Mouse (Mus musculus) stomach, embryonic 14.5 days (tissue): ENCODE measurements around the gene Eif5a. TPM values are rescaled to one million over a fixed set of nuclear protein-coding genes. Genes with fewer than 3 reads are reported as not detected.

Experiments
- ATAC-seq: fragments of 200-750 bp; cut with Nextera tagmentation; 2 replicates; pipeline ENCODE4 v1.8.0; 2017; ENCODE audit warnings: low read depth, moderate TSS enrichment; ENCODE audit not compliant: insufficient number of reproducible peaks, insufficient read depth, low FRiP score
- H3K27ac ChIP-seq: fragments of 300-500 bp; sonication (generic); 2 replicates; pipeline ENCODE4 v1.5.1; 2014; ENCODE audit warnings: mild to moderate bottlenecking, low read length, moderate library complexity, mixed read lengths
- H3K27me3 ChIP-seq: fragments of 300-500 bp; sonication (generic); 2 replicates; pipeline ENCODE4 v1.6.1; 2014; ENCODE audit warnings: low read length, control low read depth, mixed read lengths; ENCODE audit not compliant: control insufficient read depth, insufficient read depth
- H3K36me3 ChIP-seq: fragments of 300-500 bp; sonication (generic); 2 replicates; pipeline ENCODE4 v1.6.1; 2014; ENCODE audit warnings: mild to moderate bottlenecking, control low read depth, low read length, moderate library complexity, mixed read lengths; ENCODE audit not compliant: control insufficient read depth, insufficient read depth
- H3K4me1 ChIP-seq: fragments of 300-500 bp; sonication (generic); 2 replicates; pipeline ENCODE4 v1.6.1; 2014; ENCODE audit warnings: low read length, control low read depth, mixed read lengths; ENCODE audit not compliant: control insufficient read depth, insufficient read depth
- H3K4me2 ChIP-seq: fragments of 300-500 bp; sonication (generic); replicated peaks from 2 replicates; pipeline ENCODE4 v1.6.1; 2014; ENCODE audit warnings: low read depth, low read length, control low read depth
- H3K4me3 ChIP-seq: fragments of 300-500 bp; sonication (generic); 2 replicates; pipeline ENCODE4 v1.5.1; 2014; ENCODE audit warnings: low read depth, low read length, control low read depth
- H3K9ac ChIP-seq: fragments of 300-500 bp; sonication (generic); replicated peaks from 2 replicates; pipeline ENCODE4 v1.6.1; 2014; ENCODE audit warnings: low read depth, mild to moderate bottlenecking, control low read depth, low read length, moderate library complexity, mixed read lengths
- H3K9me3 ChIP-seq: fragments of 300-500 bp; sonication (generic); 2 replicates; pipeline ENCODE4 v1.6.1; 2016; ENCODE audit warnings: low read depth, low read length, control low read depth; ENCODE audit not compliant: control insufficient read depth
- WGBS: fragments of 180-500 bp; shearing (Covaris S2); extraction: QIAGEN DNeasy Blood & Tissue Kit; methylation state at CpG from one replicate; pipeline ENCODE4 v1.1.7; 2014; 5-methylcytosine and 5-hydroxymethylcytosine counted together
- polyA plus RNA-seq: library from polyadenylated mRNA; unstranded; fragments of >200 nt; fragmentation: Nextera tagmentation; extraction: Ambion mirVana; gene quantifications from 2 replicates; pipeline ENCODE4 v1.2.1, GENCODE M21; 2014

Gene Eif5a
- polyA plus RNA-seq, 1 experiment from 2014 or later = 1,510 TPM

- Histone ChIP-seq H3K9ac (peak overlapping the region; percentile 28; the same call in 1 of the 2 replicates), H3K4me1 (no peaks in the 10 kb centered on the region; the same call in 1 of the 2 replicates), H3K4me3 (peak overlapping the region; percentile 46), H3K4me2 (peak overlapping the region; percentile 55), H3K27me3 (no peaks in the 10 kb centered on the region), H3K36me3 (peaks cover 17% of the 10 kb centered on the region), H3K9me3 (no peaks in the 10 kb centered on the region), H3K27ac (peak overlapping the region; percentile 77)
- ATAC-seq = peak; percentile 34; the same call in 1 of the 2 replicates
- under 1% methylated on average over 14 of the region's 14 CpGs for WGBS
These were observed 27.0 kb upstream of the Eif5a start for GRCm38 (mm10) chr11:69948763-69949150.

DNA sequence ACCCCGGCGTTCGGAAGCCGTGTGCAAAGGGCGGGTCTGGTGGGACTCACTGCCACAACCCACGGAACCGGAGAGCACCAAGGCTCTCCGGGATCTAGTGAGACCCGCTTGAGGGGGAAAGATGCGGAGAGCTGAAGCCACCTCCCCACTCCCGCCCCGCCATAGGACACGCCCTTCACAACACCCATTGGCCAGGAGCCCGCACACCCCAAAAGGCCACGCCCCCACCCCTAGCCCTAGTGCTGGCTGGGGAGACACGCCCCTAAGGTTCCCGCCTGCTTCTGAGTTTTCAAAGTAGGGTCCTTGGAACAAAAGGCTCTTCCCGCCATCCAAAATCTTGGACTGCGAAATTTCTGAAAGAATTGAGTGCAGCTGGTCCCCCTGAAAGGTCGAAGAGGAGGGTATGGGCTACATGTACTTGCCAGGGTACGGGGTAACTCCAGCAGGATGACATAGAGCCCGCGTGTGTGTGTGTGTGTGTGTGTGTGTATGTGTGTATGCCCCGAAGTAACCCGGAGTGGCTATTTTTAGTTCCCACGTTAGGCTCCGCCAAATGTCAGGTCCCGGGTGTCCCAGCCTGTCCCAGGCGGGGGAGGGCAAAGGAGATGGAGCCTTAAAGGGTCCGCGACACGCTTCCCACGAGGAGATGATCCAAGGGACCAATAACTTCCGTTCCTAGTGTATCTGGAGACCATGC is 26.5 kb upstream of the Eif5a start, which contains the start of gene Slc2a4:
Gene Slc2a4 (minus strand): TSS at position 123 of the 697 bp plus-strand sequence.
- H3K4me3 ChIP-seq = peak within 1 kb of the TSS; percentile 46
- H3K4me2 ChIP-seq = peak within 1 kb of the TSS; percentile 55
- peak within 1 kb of the TSS; percentile 77 for H3K27ac ChIP-seq
- no peaks in the 10 kb centered on the region for H3K27me3 ChIP-seq
- under 1% methylated on average over 34 of the region's 34 CpGs for WGBS
- ATAC-seq = peak; percentile 93
- peaks cover 17% of the 10 kb centered on the region for H3K36me3 ChIP-seq
- no peaks in the 10 kb centered on the region for H3K9me3 ChIP-seq
- H3K4me1 ChIP-seq = no peaks in the 10 kb centered on the region; the same call in 1 of the 2 replicates
- peak within 1 kb of the TSS; percentile 47 for H3K9ac ChIP-seq

GRCm38 (mm10) chr11:69947337-69948065 is 25.7 kb upstream of the Eif5a start:
- Histone ChIP-seq H3K9me3 (no peaks in the 10 kb centered on the region), H3K4me3 (peak overlapping the region; percentile 46), H3K4me1 (no peaks in the 10 kb centered on the region; the same call in 1 of the 2 replicates), H3K9ac (peak overlapping the region; percentile 47), H3K4me2 (peak overlapping the region; percentile 55), H3K27me3 (no peaks in the 10 kb centered on the region), H3K36me3 (peaks cover 20% of the 10 kb centered on the region), H3K27ac (peak overlapping the region; percentile 77)
- WGBS = 2% methylated on average over 29 of the region's 29 CpGs
- ATAC-seq = peak; percentile 29

GRCm38 (mm10) chr11:69945997-69946891 is 24.5 kb upstream of the Eif5a start:
- H3K36me3 ChIP-seq = peaks cover 21% of the 10 kb centered on the region
- H3K9me3 ChIP-seq = no peaks in the 10 kb centered on the region
- peak overlapping the region; percentile 77; the same call in 1 of the 2 replicates for H3K27ac ChIP-seq
- peak overlapping the region; percentile 46 for H3K4me3 ChIP-seq
- no peaks in the 10 kb centered on the region; the same call in 1 of the 2 replicates for H3K4me1 ChIP-seq
- ATAC-seq = no peak
- WGBS = 84% methylated on average over 18 of the region's 18 CpGs
- H3K27me3 ChIP-seq = no peaks in the 10 kb centered on the region
- H3K9ac ChIP-seq = no peak overlapping the region
- peak overlapping the region; percentile 55 for H3K4me2 ChIP-seq

DNA sequence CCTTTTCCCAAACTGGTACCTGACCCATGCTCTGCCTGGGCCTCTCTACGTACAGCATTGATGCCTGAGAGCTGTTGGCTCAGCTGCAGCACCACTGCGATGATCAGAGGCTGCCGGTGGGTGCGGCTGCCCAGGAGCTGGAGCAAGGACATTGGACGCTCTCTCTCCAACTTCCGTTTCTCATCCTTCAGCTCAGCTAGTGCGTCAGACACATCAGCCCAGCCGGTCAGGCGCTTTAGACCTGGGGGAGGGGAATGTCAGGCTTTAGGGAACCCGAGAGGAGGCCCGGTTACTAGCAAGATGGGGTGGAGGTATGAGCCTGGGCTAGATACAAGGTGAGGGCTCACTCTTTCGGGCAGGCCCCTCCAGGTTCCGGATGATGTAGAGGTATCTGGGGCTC is 23.5 kb upstream of the Eif5a start:
- 59% methylated on average over 13 of the region's 13 CpGs for WGBS
- Histone ChIP-seq H3K27ac (no peak overlapping the region), H3K36me3 (peaks cover 21% of the 10 kb centered on the region), H3K9ac (no peak overlapping the region), H3K4me3 (no peak overlapping the region), H3K9me3 (no peaks in the 10 kb centered on the region), H3K4me1 (no peaks in the 10 kb centered on the region; the same call in 1 of the 2 replicates), H3K27me3 (no peaks in the 10 kb centered on the region), H3K4me2 (0 out of 2 replicates have a peak overlapping the region, but pooled peaks have one; percentile 55)
- no peak for ATAC-seq

GRCm38 (mm10) chr11:69940962-69941361 is 19.2 kb upstream of the Eif5a start:
- no peaks in the 10 kb centered on the region for H3K9me3 ChIP-seq
- H3K4me1 ChIP-seq = peaks cover 12% of the 10 kb centered on the region; the same call in 1 of the 2 replicates
- WGBS = 81% methylated on average over 4 of the region's 4 CpGs
- peaks cover 21% of the 10 kb centered on the region for H3K36me3 ChIP-seq
- H3K4me2 ChIP-seq = no peak overlapping the region
- no peaks in the 10 kb centered on the region for H3K27me3 ChIP-seq
- no peak overlapping the region for H3K9ac ChIP-seq
- no peak overlapping the region for H3K4me3 ChIP-seq
- no peak overlapping the region for H3K27ac ChIP-seq
- no peak for ATAC-seq

GRCm38 (mm10) chr11:69939731-69940130 is 18.0 kb upstream of the Eif5a start:
- Histone ChIP-seq H3K9me3 (no peaks in the 10 kb centered on the region), H3K4me1 (peaks cover 12% of the 10 kb centered on the region; the same call in 1 of the 2 replicates)

More at GRCm38 (mm10) chr11:69939731-69940130, 18.0 kb upstream of the Eif5a start:
- Histone ChIP-seq H3K27ac (no peak overlapping the region), H3K4me3 (no peak overlapping the region), H3K4me2 (no peak overlapping the region), H3K36me3 (peaks cover 10% of the 10 kb centered on the region), H3K27me3 (no peaks in the 10 kb centered on the region), H3K9ac (no peak overlapping the region)
- no peak for ATAC-seq
- 93% methylated on average over 17 of the region's 17 CpGs for WGBS
